Mouse (Mus musculus) MEL (cell line): Measurements from ENCODE around the gene Tm2d3. TPM values are rescaled to one million over a fixed set of nuclear protein-coding genes. Genes with fewer than 3 reads are reported as not detected.
A peak's percentile ranks its signal among the peaks of the same experiment; 100 is the strongest.

Experiments
- DNase-seq: peaks from one replicate; pipeline ENCODE4 v3.0.0; 2011; ENCODE audit warnings: low read depth, low spot score
- H3K27ac ChIP-seq: 2 replicates; pipeline ENCODE4 v1.5.1; 2012; ENCODE audit warnings: low read depth, mild to moderate bottlenecking, control low read depth, low read length, moderate library complexity; ENCODE audit not compliant: control insufficient read depth
- H3K27me3 ChIP-seq, 2 experiments: fragments of 150-350 bp in 1 of 2; sonication (generic) in 1 of 2; 2 replicates each; pipeline ENCODE4 v1.6.1; 2012; ENCODE audit warnings: low read length in 2 of 2, mild to moderate bottlenecking in 2 of 2, improper control_type of control experiment in 1 of 2, moderate library complexity in 1 of 2; ENCODE audit not compliant: insufficient read depth in 2 of 2, control insufficient read depth in 1 of 2
- H3K36me3 ChIP-seq, 2 experiments: 2 replicates each; pipeline ENCODE4 v1.6.1; 2012 to 2014; ENCODE audit warnings: low read length in 2 of 2, improper control_type of control experiment in 1 of 2, inconsistent platforms in 1 of 2, mild to moderate bottlenecking in 1 of 2; ENCODE audit not compliant: insufficient read depth in 2 of 2, control insufficient read depth in 1 of 2
- H3K4me1 ChIP-seq, 2 experiments: fragments of 150-350 bp in 1 of 2; sonication (generic) in 1 of 2; 2 replicates each; pipeline ENCODE4 v1.6.1; 2012; ENCODE audit warnings: low read length in 2 of 2, improper control_type of control experiment in 1 of 2, mild to moderate bottlenecking in 1 of 2; ENCODE audit not compliant: insufficient read depth in 2 of 2, control insufficient read depth in 1 of 2
- H3K4me3 ChIP-seq, 2 experiments: fragments of 150-350 bp in 1 of 2; sonication (generic) in 1 of 2; 2 replicates each; pipeline ENCODE4 v1.5.1; 2012; ENCODE audit warnings: low read depth in 2 of 2, low read length in 2 of 2, mild to moderate bottlenecking in 2 of 2, moderate library complexity in 2 of 2, control low read depth in 1 of 2, improper control_type of control experiment in 1 of 2; ENCODE audit not compliant: control insufficient read depth in 1 of 2, insufficient read depth in 1 of 2
- H3K79me2 ChIP-seq: 2 replicates; pipeline ENCODE4 v1.6.1; 2012; ENCODE audit warnings: mild to moderate bottlenecking, low read length, moderate library complexity; ENCODE audit not compliant: control insufficient read depth, poor library complexity, insufficient read depth
- H3K9ac ChIP-seq: 2 replicates; pipeline ENCODE4 v1.6.1; 2012; ENCODE audit warnings: low read depth, mild to moderate bottlenecking, control low read depth, low read length, moderate library complexity; ENCODE audit not compliant: control insufficient read depth, poor library complexity, severe bottlenecking
- H3K9me3 ChIP-seq: fragments of 150-350 bp; sonication (generic); replicated peaks from 2 replicates; pipeline ENCODE4 v1.6.1; 2012; ENCODE audit warnings: mild to moderate bottlenecking, low read length, improper control_type of control experiment, moderate library complexity; ENCODE audit not compliant: insufficient read depth
- BHLHE40 ChIP-seq: IDR thresholded peaks from 2 replicates; pipeline ENCODE4 v1.6.1; 2012; ENCODE audit warnings: low read depth, mild to moderate bottlenecking, inconsistent platforms, low read length, improper control_type of control experiment, borderline replicate concordance
- CTCF ChIP-seq, 3 experiments: IDR thresholded peaks in 2 of 3; conservative IDR thresholded peaks in 1 of 3; 2 replicates each; pipeline ENCODE4 v1.5.1; 2011 to 2012; ENCODE audit warnings: low read length in 3 of 3, low read depth in 2 of 3, mild to moderate bottlenecking in 2 of 3, improper control_type of control experiment in 1 of 3, inconsistent platforms in 1 of 3, mixed read lengths in 1 of 3, moderate library complexity in 1 of 3; ENCODE audit not compliant: control insufficient read depth in 1 of 3, insufficient read depth in 1 of 3, poor library complexity in 1 of 3, severe bottlenecking in 1 of 3
- ELF1 ChIP-seq: IDR thresholded peaks from 2 replicates; pipeline ENCODE4 v1.6.1; 2014; ENCODE audit warnings: low read depth, mild to moderate bottlenecking, inconsistent platforms, low read length, improper control_type of control experiment, moderate library complexity
- EP300 ChIP-seq, 2 experiments: IDR thresholded peaks; 2 replicates each; pipeline ENCODE4 v1.6.1; 2011; ENCODE audit warnings: improper control_type of control experiment in 2 of 2, low read length in 2 of 2, low read depth in 1 of 2, mild to moderate bottlenecking in 1 of 2
- ETS1 ChIP-seq: IDR thresholded peaks from 2 replicates; pipeline ENCODE4 v1.6.1; 2012; ENCODE audit warnings: low read depth, mild to moderate bottlenecking, inconsistent platforms, low read length, improper control_type of control experiment, moderate library complexity
- GATA1 ChIP-seq: IDR thresholded peaks from 2 replicates; pipeline ENCODE4 v1.6.1; 2011; ENCODE audit warnings: low read depth, low read length, improper control_type of control experiment
- HCFC1 ChIP-seq: IDR thresholded peaks from 2 replicates; pipeline ENCODE4 v1.6.1; 2012; ENCODE audit warnings: low read depth, mild to moderate bottlenecking, inconsistent platforms, low read length, improper control_type of control experiment, moderate library complexity
- JUND ChIP-seq: IDR thresholded peaks from 2 replicates; pipeline ENCODE4 v1.6.1; 2011; ENCODE audit warnings: low read depth, mild to moderate bottlenecking, improper control_type of control experiment, low read length
- MAX ChIP-seq: IDR thresholded peaks from 2 replicates; pipeline ENCODE4 v1.6.1; 2011; ENCODE audit warnings: low read length, improper control_type of control experiment
- MAZ ChIP-seq: IDR thresholded peaks from 2 replicates; pipeline ENCODE4 v1.6.1; 2012; ENCODE audit warnings: low read depth, mild to moderate bottlenecking, inconsistent platforms, low read length, improper control_type of control experiment
- MEF2A ChIP-seq: IDR thresholded peaks from 2 replicates; pipeline ENCODE4 v1.6.1; 2014; ENCODE audit warnings: low read depth, mild to moderate bottlenecking, inconsistent platforms, low read length, improper control_type of control experiment; ENCODE audit not compliant: poor library complexity, insufficient replicate concordance, severe bottlenecking; ENCODE audit errors: extremely low read depth
- MXI1 ChIP-seq: IDR thresholded peaks from 2 replicates; pipeline ENCODE4 v1.6.1; 2011; ENCODE audit warnings: mild to moderate bottlenecking, low read depth, low read length, improper control_type of control experiment
- MYB ChIP-seq: IDR thresholded peaks from 2 replicates; pipeline ENCODE4 v1.6.1; 2011; ENCODE audit warnings: mild to moderate bottlenecking, low read depth, low read length, improper control_type of control experiment
- MYC ChIP-seq: IDR thresholded peaks from 2 replicates; pipeline ENCODE4 v1.6.1; 2011; ENCODE audit warnings: low read depth, mild to moderate bottlenecking, low read length, improper control_type of control experiment, moderate library complexity
- NELFE ChIP-seq: IDR thresholded peaks from 2 replicates; pipeline ENCODE4 v1.6.1; 2011; ENCODE audit warnings: low read depth, low read length, improper control_type of control experiment
- NRF1 ChIP-seq: IDR thresholded peaks from 2 replicates; pipeline ENCODE4 v1.6.1; 2014; ENCODE audit warnings: low read depth, mild to moderate bottlenecking, inconsistent platforms, low read length, improper control_type of control experiment, moderate library complexity; ENCODE audit not compliant: poor library complexity, insufficient read depth, severe bottlenecking
- POLR2A ChIP-seq, 2 experiments: IDR thresholded peaks; 2 replicates each; pipeline ENCODE4 v1.6.1; 2011 to 2012; ENCODE audit warnings: low read length in 2 of 2, mild to moderate bottlenecking in 2 of 2, control low read depth in 1 of 2, improper control_type of control experiment in 1 of 2, low read depth in 1 of 2, moderate library complexity in 1 of 2; ENCODE audit not compliant: control insufficient read depth in 1 of 2, insufficient read depth in 1 of 2, poor library complexity in 1 of 2
- POLR2AphosphoS2 ChIP-seq: IDR thresholded peaks from 2 replicates; pipeline ENCODE4 v1.6.1; 2011; ENCODE audit warnings: low read length, improper control_type of control experiment
- POLR2AphosphoS5 ChIP-seq: IDR thresholded peaks from 2 replicates; pipeline ENCODE4 v1.6.1; 2012; ENCODE audit warnings: low read depth, borderline replicate concordance, mild to moderate bottlenecking, inconsistent platforms, low read length, moderate library complexity, mixed read lengths
- RAD21 ChIP-seq: IDR thresholded peaks from 2 replicates; pipeline ENCODE4 v1.6.1; 2011; ENCODE audit warnings: mild to moderate bottlenecking, low read depth, low read length, improper control_type of control experiment
- RCOR1 ChIP-seq: IDR thresholded peaks from 2 replicates; pipeline ENCODE4 v1.6.1; 2012; ENCODE audit warnings: low read depth, mild to moderate bottlenecking, inconsistent platforms, low read length, improper control_type of control experiment
- SIN3A ChIP-seq: IDR thresholded peaks from 2 replicates; pipeline ENCODE4 v1.6.1; 2012; ENCODE audit warnings: low read length, improper control_type of control experiment, inconsistent platforms
- SMC3 ChIP-seq: IDR thresholded peaks from 2 replicates; pipeline ENCODE4 v1.6.1; 2011; ENCODE audit warnings: low read depth, low read length, improper control_type of control experiment
- TBP ChIP-seq: IDR thresholded peaks from 2 replicates; pipeline ENCODE4 v1.8.0; 2011; ENCODE audit warnings: low read depth, low read length, improper control_type of control experiment
- TCF12 ChIP-seq: IDR thresholded peaks from 2 replicates; pipeline ENCODE4 v1.6.1; 2014; ENCODE audit warnings: low read depth, mild to moderate bottlenecking, inconsistent platforms, low read length, improper control_type of control experiment, moderate library complexity
- UBTF ChIP-seq: IDR thresholded peaks from 2 replicates; pipeline ENCODE4 v1.6.1; 2012; ENCODE audit warnings: low read depth, mild to moderate bottlenecking, inconsistent platforms, low read length, improper control_type of control experiment, moderate library complexity, borderline replicate concordance; ENCODE audit not compliant: insufficient read depth
- USF1 ChIP-seq: IDR thresholded peaks from 2 replicates; pipeline ENCODE4 v1.6.1; 2014; ENCODE audit warnings: low read depth, mild to moderate bottlenecking, inconsistent platforms, low read length, improper control_type of control experiment, moderate library complexity
- ZMIZ1 ChIP-seq: IDR thresholded peaks from 2 replicates; pipeline ENCODE4 v1.6.1; 2012; ENCODE audit warnings: low read depth, mild to moderate bottlenecking, inconsistent platforms, low read length, improper control_type of control experiment, moderate library complexity
- polyA plus RNA-seq, 2 experiments: library from polyadenylated mRNA; stranded (reverse) in 1 of 2; unstranded in 1 of 2; fragments of >175 nt in 1 of 2; fragments of >200 nt in 1 of 2; gene quantifications; 2 replicates each; pipeline versions ENCODE4 v1.2.1 to v1.2.4; 2012; ENCODE audit warnings: low replicate concordance in 2 of 2, low read depth in 1 of 2; ENCODE audit not compliant: insufficient read length in 2 of 2, insufficient read depth in 1 of 2, missing spikeins in 1 of 2
- total RNA-seq: library from RNA; depleted of rRNA; stranded (reverse); fragments of 300-350 nt; gene quantifications from 2 replicates; pipeline ENCODE4 v1.2.3, GENCODE M21; 2012

The Tm2d3 gene
- total and polyA plus RNA-seq, 3 experiments: 50.3 to 52.0 TPM; not detected in 1

- TF ChIP-seq CTCF (IDR thresholded peaks at IDR 0.05 in 2 of 3, conservative IDR thresholded peaks at IDR 0.05 in 1 of 3; ENCODE audit: control insufficient read depth in 1 of 3, insufficient read depth in 1 of 3, low read depth in 2 of 3, low read length in 3 of 3, poor library complexity in 1 of 3, severe bottlenecking in 1 of 3): peak in 2 of 3 experiments; percentile 24 to 45; a peak in 4 of 6 replicates
- peak; percentile 82 for TF ChIP-seq MXI1
- no peak for TF ChIP-seq MYC
- TF ChIP-seq RCOR1: no peak
- no peak for TF ChIP-seq BHLHE40
- no peak for TF ChIP-seq MAZ
- TF ChIP-seq ELF1: no peak
- TF ChIP-seq NELFE: peak; percentile 79
- TF ChIP-seq TBP: no peak
- no peak for TF ChIP-seq RAD21
- TF ChIP-seq JUND: no peak
- TF ChIP-seq MYB: no peak
- TF ChIP-seq HCFC1: peak; percentile 33; the same call in 1 of the 2 replicates
- no peak for TF ChIP-seq GATA1
- no peak for TF ChIP-seq SMC3
- 0 out of 2 replicates have a peak, but pooled peaks have one; percentile 26 for TF ChIP-seq ETS1
- TF ChIP-seq EP300 (IDR thresholded peaks at IDR 0.05; ENCODE audit: low read depth in 1 of 2, low read length in 2 of 2): no peak
- TF ChIP-seq SIN3A: peak; percentile 64
- TF ChIP-seq TCF12: no peak
- TF ChIP-seq POLR2AphosphoS2: peak; percentile 88
- TF ChIP-seq MAX: peak; percentile 75
- TF ChIP-seq NRF1: peak; percentile 70
- TF ChIP-seq USF1: peak; percentile 3; the same call in 1 of the 2 replicates
- peak; percentile 95; the same call in 1 of the 2 replicates for TF ChIP-seq UBTF
- no peak for TF ChIP-seq MEF2A
- TF ChIP-seq ZMIZ1: peak; percentile 69; the same call in 1 of the 2 replicates
- no peak for TF ChIP-seq POLR2AphosphoS5
- TF ChIP-seq POLR2A (IDR thresholded peaks at IDR 0.05; ENCODE audit: control insufficient read depth in 1 of 2, insufficient read depth in 1 of 2, low read depth in 1 of 2, low read length in 2 of 2, poor library complexity in 1 of 2): peak; percentile 84 to 85; a peak in 2 of 4 replicates
- Histone ChIP-seq H3K4me3 (peak within 1 kb of the TSS; percentile 60 to 79), H3K79me2 (peaks cover 5% of the 10 kb centered on the region), H3K27ac (peak within 1 kb of the TSS; percentile 68), H3K27me3 (no peaks in the 10 kb centered on the region), H3K9ac (peak within 1 kb of the TSS; percentile 89), H3K36me3 (peaks cover 0 to 25% of the 10 kb centered on the region in 2 experiments; a peak in 2 of 4 replicates), H3K9me3 (no peaks in the 10 kb centered on the region), H3K4me1 (peaks cover 8 to 31% of the 10 kb centered on the region in 2 experiments)
- peak; percentile 96 for DNase-seq
These were observed 46.2 kb upstream of the Tm2d3 start, which contains the start of gene Tarsl2 for GRCm38 (mm10) chr7:65644643-65645351. Tarsl2 (plus strand) TSS chr7:65644898.
